Mouse (Mus musculus) adrenal gland, postnatal 36 days (tissue): ENCODE results near the gene Dync1i2. TPM values are rescaled to one million over a fixed set of nuclear protein-coding genes. Genes with fewer than 3 reads are reported as not detected.

Source experiments
- total RNA-seq, 2 experiments: library from RNA; stranded (reverse); gene quantifications; 2 replicates each; pipeline ENCODE4 v1.2.3; 2021

Gene Dync1i2
- total RNA-seq, 2 experiments from 2014 or later = 89.3 to 97.1 TPM

Other genes with a start within 250 kb of the Dync1i2 start
- gene Dcaf17, start 156.4 kb upstream of the Dync1i2 start, total RNA-seq = 10 to 100 TPM; 12.2 to 15.4 TPM
- gene Mettl8, start 156.1 kb upstream of the Dync1i2 start, total RNA-seq = 10 to 100 TPM; 11.3 to 16.6 TPM
- gene Cybrd1, start 93.8 kb upstream of the Dync1i2 start, total RNA-seq = under 1 TPM; 0.53 to 0.99 TPM
- 100 to 1,000 TPM in 1 of 2 experiments, 10 to 100 TPM in 1; 53.6 to 106 TPM for gene Slc25a12, start 156.0 kb downstream of the Dync1i2 start, total RNA-seq
- 10 to 100 TPM; 30.7 to 35.8 TPM for gene Hat1, start 177.3 kb downstream of the Dync1i2 start, total RNA-seq
- gene Metap1d, start 241.6 kb downstream of the Dync1i2 start, total RNA-seq = 10 to 100 TPM; 27.5 to 30.6 TPM